Mouse (Mus musculus): ENCODE data around the gene Pdcl3. TPM values are rescaled to one million over a fixed set of nuclear protein-coding genes. Genes with fewer than 3 reads are reported as not detected.

Gene Pdcl3
- polyA plus RNA-seq (2015; fragmentation: Illumina TruSeq; extraction: RNeasy Lipid Tissue Mini Kit (QIAGEN cat#74804); ENCODE audit: low read depth, low replicate concordance): 59.3 TPM

GRCm38 (mm10) chr1:38985308-38985707, at the start of gene Pdcl3:
Gene Pdcl3, plus strand, starts transcription at chr1:38985608.

GRCm38 (mm10) chr1:38938849-38939248, 46.6 kb upstream of the Pdcl3 start, which contains the start of gene Nms:
Gene Nms, plus strand, starts transcription at chr1:38939149.

Other genes starting within 250 kb of the Pdcl3 start
- gene Lonrf2, start 148.9 kb upstream of the Pdcl3 start, polyA plus RNA-seq (2015; fragmentation: Illumina TruSeq; extraction: RNeasy Lipid Tissue Mini Kit (QIAGEN cat#74804); ENCODE audit: low read depth, low replicate concordance): 62.7 TPM
- gene Chst10, start 87.4 kb upstream of the Pdcl3 start, polyA plus RNA-seq (2015; fragmentation: Illumina TruSeq; extraction: RNeasy Lipid Tissue Mini Kit (QIAGEN cat#74804); ENCODE audit: low read depth, low replicate concordance): 70.8 TPM
- not detected for gene Nms, start 46.5 kb upstream of the Pdcl3 start, polyA plus RNA-seq (2015; fragmentation: Illumina TruSeq; extraction: RNeasy Lipid Tissue Mini Kit (QIAGEN cat#74804); ENCODE audit: low read depth, low replicate concordance)
- 21.6 TPM for gene Npas2, start 208.1 kb downstream of the Pdcl3 start, polyA plus RNA-seq (2015; fragmentation: Illumina TruSeq; extraction: RNeasy Lipid Tissue Mini Kit (QIAGEN cat#74804); ENCODE audit: low read depth, low replicate concordance)

Measured in brain, adult 10 weeks (tissue).